Comparison of ENCODE assay signal across 8 mouse cellular contexts in genomic region chr4:44234004-44234866, GRCm38 (mm10). TPM values are rescaled to one million over a fixed set of nuclear protein-coding genes. Genes with fewer than 3 reads are reported as not detected.
DNase-seq lines count a peak whose midpoint lies in the region; ATAC-seq and TF ChIP-seq lines count a peak whose summit lies in the region.

No protein-coding gene starts in this region.

- H3K4me2 ChIP-seq in embryonic facial prominence, embryonic 15.5 days (replicated peaks): peak overlapping the region; percentile 63
- H3K4me2 ChIP-seq in limb, embryonic 12.5 days: peak overlapping the region; percentile 91
- H3K4me2 ChIP-seq in midbrain, embryonic 14.5 days (ENCODE audit: low read length): peak overlapping the region; percentile 87

- peak; percentile 95 for TF ChIP-seq POLR2A in bone marrow, adult 2 months (IDR thresholded peaks at IDR 0.05; ENCODE audit: borderline replicate concordance, control insufficient read depth, low read depth, low read length)
- TF ChIP-seq POLR2A in spleen, adult 2 months (IDR thresholded peaks at IDR 0.05; ENCODE audit: low read depth, low read length): peak; percentile 95

- peak overlapping the region; percentile 98 for H3K4me3 ChIP-seq in bone marrow, adult 2 months (replicated peaks; ENCODE audit: control insufficient read depth, low read depth, low read length)
- H3K4me3 ChIP-seq in embryonic facial prominence, embryonic 15.5 days (replicated peaks): peak overlapping the region; percentile 75
- peak overlapping the region; percentile 91 for H3K4me3 ChIP-seq in limb, embryonic 12.5 days (replicated peaks)
- H3K4me3 ChIP-seq in midbrain, embryonic 14.5 days (replicated peaks; ENCODE audit: low read depth, low read length): peak overlapping the region; percentile 80
- H3K4me3 ChIP-seq in spleen, adult 2 months (ENCODE audit: extremely low read depth, insufficient read depth, insufficient read length): peak overlapping the region; percentile 92

- H3K27ac ChIP-seq in bone marrow, adult 2 months (ENCODE audit: control insufficient read depth, insufficient read depth, low read depth, low read length, poor library complexity): peak overlapping the region; percentile 97
- peak overlapping the region; percentile 95 for H3K27ac ChIP-seq in embryonic facial prominence, embryonic 15.5 days (replicated peaks)
- peak overlapping the region; percentile 93 for H3K27ac ChIP-seq in limb, embryonic 12.5 days
- peak overlapping the region; percentile 90 for H3K27ac ChIP-seq in midbrain, embryonic 14.5 days (replicated peaks; ENCODE audit: low read depth, low read length)
- H3K27ac ChIP-seq in spleen, adult 2 months (ENCODE audit: insufficient read depth, low read length): peak overlapping the region; percentile 93

- TF ChIP-seq CTCF in bone marrow, adult 2 months (IDR thresholded peaks at IDR 0.05; ENCODE audit: control insufficient read depth, insufficient read depth, low read length): no peak
- TF ChIP-seq CTCF in spleen, adult 2 months (IDR thresholded peaks at IDR 0.05; ENCODE audit: extremely low read depth, insufficient read depth, insufficient read length, insufficient replicate concordance): no peak

- ATAC-seq in embryonic facial prominence, embryonic 15.5 days (ENCODE audit: insufficient number of reproducible peaks, low FRiP score, low TSS enrichment, low read depth): peak; percentile 98
- peak; percentile 93 for ATAC-seq in limb, embryonic 12.5 days (ENCODE audit: insufficient number of reproducible peaks, insufficient read depth, low FRiP score, low TSS enrichment, low read depth)
- ATAC-seq in midbrain, embryonic 14.5 days (ENCODE audit: low FRiP score, low TSS enrichment): peak; percentile 95

- no peaks in the 10 kb centered on the region for H3K27me3 ChIP-seq in embryonic facial prominence, embryonic 15.5 days
- no peaks in the 10 kb centered on the region for H3K27me3 ChIP-seq in limb, embryonic 12.5 days
- H3K27me3 ChIP-seq in midbrain, embryonic 14.5 days (ENCODE audit: control insufficient read depth, insufficient read depth, low read length): no peaks in the 10 kb centered on the region
- peaks cover 6% of the 10 kb centered on the region; the same call in 1 of the 2 replicates for H3K27me3 ChIP-seq in spleen, adult 2 months (ENCODE audit: control insufficient read depth, insufficient read depth, low read length)

- no peaks in the 10 kb centered on the region for H3K9me3 ChIP-seq in embryonic facial prominence, embryonic 15.5 days (replicated peaks)
- no peaks in the 10 kb centered on the region for H3K9me3 ChIP-seq in limb, embryonic 12.5 days
- no peaks in the 10 kb centered on the region for H3K9me3 ChIP-seq in midbrain, embryonic 14.5 days (ENCODE audit: control insufficient read depth, low read length)

- peak; percentile 81 to 87 for DNase-seq in B cell, adult 2 months
- peak; percentile 85 for DNase-seq in heart, adult 8-10 months (ENCODE audit: low spot score)
- peak; percentile 89 to 93 for DNase-seq in kidney, adult 8-10 months
- DNase-seq in midbrain, embryonic 14.5 days: peak; percentile 93
- peak; percentile 65 to 89 for DNase-seq in spleen, adult 2 months (ENCODE audit: low read depth in 1 of 2, low spot score in 2 of 2)

- H3K36me3 ChIP-seq in embryonic facial prominence, embryonic 15.5 days: no peaks in the 10 kb centered on the region
- H3K36me3 ChIP-seq in limb, embryonic 12.5 days: no peaks in the 10 kb centered on the region
- no peaks in the 10 kb centered on the region for H3K36me3 ChIP-seq in midbrain, embryonic 14.5 days (ENCODE audit: control insufficient read depth, insufficient read depth, low read length)
- no peaks in the 10 kb centered on the region for H3K36me3 ChIP-seq in spleen, adult 2 months (ENCODE audit: control insufficient read depth, insufficient read depth, low read length)

- peak overlapping the region; percentile 70 for H3K9ac ChIP-seq in embryonic facial prominence, embryonic 15.5 days
- H3K9ac ChIP-seq in limb, embryonic 12.5 days (replicated peaks): peak overlapping the region; percentile 88
- H3K9ac ChIP-seq in midbrain, embryonic 14.5 days (replicated peaks; ENCODE audit: low read length): peak overlapping the region; percentile 95

- no peaks in the 10 kb centered on the region; the same call in 1 of the 2 replicates for H3K4me1 ChIP-seq in bone marrow, adult 2 months (ENCODE audit: control insufficient read depth, insufficient read depth, low read length)
- peaks cover 22% of the 10 kb centered on the region for H3K4me1 ChIP-seq in embryonic facial prominence, embryonic 15.5 days
- H3K4me1 ChIP-seq in limb, embryonic 12.5 days (replicated peaks): peaks cover 18% of the 10 kb centered on the region
- H3K4me1 ChIP-seq in midbrain, embryonic 14.5 days (ENCODE audit: control insufficient read depth, insufficient read depth, low read length): peaks cover 19% of the 10 kb centered on the region
- H3K4me1 ChIP-seq in spleen, adult 2 months (ENCODE audit: control insufficient read depth, insufficient read depth, insufficient read length): peaks cover 4% of the 10 kb centered on the region; the same call in 1 of the 2 replicates

- under 1% methylated on average over 62 of the region's 62 CpGs for WGBS in bone marrow, adult 2 months
- WGBS in embryonic facial prominence, embryonic 15.5 days: under 1% methylated on average over 57 of the region's 62 CpGs
- WGBS in limb, embryonic 12.5 days: 1% methylated on average over 51 of the region's 62 CpGs
- under 1% methylated on average over 58 of the region's 62 CpGs for WGBS in midbrain, embryonic 14.5 days
- under 1% methylated on average over 46 of the region's 62 CpGs for WGBS in spleen, adult 2 months

RNA-seq across cellular contexts. Expression of gene Rnf38, which starts 0.6 kb away (rescaled TPM):
- 19.0 and 35.4 TPM in 2 replicates for polyA plus RNA-seq in bone marrow, adult 2 months (2011; ENCODE audit: insufficient read depth, insufficient read length, low replicate concordance, missing spikeins)
- 17.5 and 20.0 TPM in 2 replicates for polyA plus RNA-seq in embryonic facial prominence, embryonic 15.5 days (2015; fragmentation: Nextera tagmentation; extraction: Ambion mirVana)
- total RNA-seq in heart, adult 8-10 months (2022): 10 to 100 TPM; 23.2 to 31.2 (median 26.0) TPM
- polyA plus RNA-seq in limb, embryonic 12.5 days (2016; fragmentation: Nextera tagmentation; extraction: Ambion mirVana): 29.4 and 31.5 TPM in 2 replicates
- 56.5 and 60.8 TPM in 2 replicates for polyA plus RNA-seq in midbrain, embryonic 14.5 days (2014; fragmentation: Nextera tagmentation; extraction: Ambion mirVana)
- polyA plus RNA-seq in spleen, adult 2 months (2012; rRNA removed): 122 and 144 TPM in 2 replicates

Comparison
In these comparisons a context has a peak if more than half of its experiments do, and no peak if none do; other contexts are left out.
1. Peak in every context shown above with its lines: DNase-seq, ATAC-seq, H3K4me3 ChIP-seq and H3K27ac ChIP-seq.